Mouse (Mus musculus) liver, embryonic 11.5 days (tissue): ENCODE measurements around the gene Pitpnc1. TPM values are rescaled to one million over a fixed set of nuclear protein-coding genes. Genes with fewer than 3 reads are reported as not detected.
A peak's percentile ranks its signal among the peaks of the same experiment; 100 is the strongest.

Experiments
- ATAC-seq: fragments of 200-750 bp; cut with Nextera tagmentation; replicated peaks from 2 replicates; pipeline ENCODE4 v1.8.0; 2017; ENCODE audit warnings: moderate number of reproducible peaks, mild to moderate bottlenecking, moderate TSS enrichment, moderate library complexity; ENCODE audit not compliant: low FRiP score
- DNase-seq: peaks from one replicate; pipeline ENCODE4 v3.0.0-alpha.2; 2017; ENCODE audit warnings: low spot score
- H3K27ac ChIP-seq: fragments of 300-500 bp; sonication (generic); 2 replicates; pipeline ENCODE4 v1.5.1; 2014; ENCODE audit warnings: mild to moderate bottlenecking, low read depth, low read length, control low read depth
- H3K27me3 ChIP-seq: fragments of 300-500 bp; sonication (generic); replicated peaks from 2 replicates; pipeline ENCODE4 v1.6.1; 2014; ENCODE audit warnings: low read length, mixed read lengths; ENCODE audit not compliant: control insufficient read depth, insufficient read depth
- H3K36me3 ChIP-seq: fragments of 300-500 bp; sonication (generic); 2 replicates; pipeline ENCODE4 v1.6.1; 2014; ENCODE audit warnings: mild to moderate bottlenecking, low read length, moderate library complexity, mixed read lengths; ENCODE audit not compliant: control insufficient read depth, insufficient read depth
- H3K4me1 ChIP-seq: fragments of 300-500 bp; sonication (generic); replicated peaks from 2 replicates; pipeline ENCODE4 v1.6.1; 2014; ENCODE audit warnings: low read length, mixed read lengths; ENCODE audit not compliant: control insufficient read depth, insufficient read depth
- H3K4me2 ChIP-seq: fragments of 300-500 bp; sonication (generic); 2 replicates; pipeline ENCODE4 v1.6.1; 2014; ENCODE audit warnings: mild to moderate bottlenecking, control low read depth, moderate library complexity
- H3K4me3 ChIP-seq: fragments of 300-500 bp; sonication (generic); 2 replicates; pipeline ENCODE4 v1.5.1; 2014; ENCODE audit warnings: low read depth, low read length, control low read depth
- H3K9ac ChIP-seq: fragments of 300-500 bp; sonication (generic); 2 replicates; pipeline ENCODE4 v1.6.1; 2014; ENCODE audit warnings: low read depth, low read length, control low read depth
- H3K9me3 ChIP-seq: fragments of 300-500 bp; sonication (generic); 2 replicates; pipeline ENCODE4 v1.6.1; 2016; ENCODE audit warnings: low read length, inconsistent platforms, mixed read lengths; ENCODE audit not compliant: control insufficient read depth
- WGBS: fragments of 180-500 bp; shearing (Covaris S2); extraction: QIAGEN DNeasy Blood & Tissue Kit; methylation state at CpG from one replicate; pipeline ENCODE4 v1.1.7; 2014; 5-methylcytosine and 5-hydroxymethylcytosine counted together
- polyA plus RNA-seq: library from polyadenylated mRNA; unstranded; fragments of >200 nt; fragmentation: Nextera tagmentation; extraction: Ambion mirVana; gene quantifications from 2 replicates; pipeline ENCODE4 v1.2.1, GENCODE M21; 2014

Gene Pitpnc1
- polyA plus RNA-seq, 1 experiment from 2014 or later = 19.2 TPM

DNA sequence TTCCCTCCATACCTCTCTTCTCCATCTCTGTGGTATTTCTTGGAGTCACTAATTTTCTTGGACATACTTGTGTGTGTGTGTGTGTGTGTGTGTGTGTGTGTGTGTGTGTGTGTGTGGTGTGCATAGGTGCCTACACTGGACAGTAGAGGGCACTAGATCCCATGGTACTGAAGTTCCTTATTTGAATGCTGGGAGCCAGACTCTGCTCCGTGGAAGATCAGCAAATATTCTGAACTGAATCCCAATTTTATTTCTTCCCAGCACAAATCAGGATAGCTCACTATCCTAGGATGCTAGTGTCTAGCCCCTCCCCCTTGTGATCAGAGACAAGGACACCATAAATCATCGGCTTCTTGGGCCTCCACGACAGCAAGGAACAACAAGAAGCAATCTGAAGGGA is 148.7 kb downstream of the Pitpnc1 start:
- 85% methylated on average over 3 of the region's 3 CpGs for WGBS
- peaks cover 3% of the 10 kb centered on the region; the same call in 1 of the 2 replicates for H3K9me3 ChIP-seq
- H3K4me1 ChIP-seq = peaks cover 6% of the 10 kb centered on the region
- H3K27ac ChIP-seq = no peak overlapping the region
- no peak overlapping the region for H3K4me2 ChIP-seq
- DNase-seq (no peak), ATAC-seq (no peak)
- 0 out of 2 replicates have a peak, but pooled peaks cover 3% of the 10 kb centered on the region for H3K36me3 ChIP-seq
- H3K4me3 ChIP-seq = no peak overlapping the region
- H3K9ac ChIP-seq = no peak overlapping the region
- H3K27me3 ChIP-seq = no peaks in the 10 kb centered on the region

GRCm38 (mm10) chr11:107319861-107320260 is 150.6 kb downstream of the Pitpnc1 start:
- WGBS = 63% methylated on average over 10 of the region's 10 CpGs
- no peak for ATAC-seq

DNA sequence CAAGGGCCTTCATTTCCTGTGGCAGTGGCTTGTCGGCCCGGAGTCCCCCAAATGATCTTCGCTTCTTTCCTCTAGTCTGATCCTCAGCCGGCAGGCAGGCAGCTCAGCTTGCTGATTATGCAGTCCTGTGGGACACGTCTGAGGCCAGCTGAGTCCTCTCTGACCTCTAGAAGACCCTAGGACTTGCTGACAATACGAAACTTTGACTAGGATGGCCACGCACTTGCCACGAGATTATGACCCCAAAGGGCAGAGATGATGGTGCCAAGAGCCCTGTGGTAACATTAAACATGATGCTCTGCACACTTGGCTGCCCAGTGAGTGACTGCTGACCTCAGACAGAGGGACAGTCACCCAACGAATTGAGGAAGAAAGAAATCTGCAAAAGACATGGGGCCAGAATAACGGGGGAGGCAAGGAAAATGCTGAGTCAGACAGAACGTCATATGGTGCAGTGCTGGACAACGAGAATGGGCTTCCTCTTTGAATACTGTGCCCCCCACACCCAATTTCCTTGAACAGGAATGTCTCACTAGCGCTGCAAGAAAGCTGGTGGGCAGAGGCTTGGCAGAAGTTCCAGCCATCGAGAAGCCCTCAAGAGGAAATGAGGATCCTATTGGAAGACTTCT is 152.7 kb downstream of the Pitpnc1 start:
- Histone ChIP-seq H3K36me3 (0 out of 2 replicates have a peak, but pooled peaks cover 3% of the 10 kb centered on the region), H3K4me1 (peaks cover 6% of the 10 kb centered on the region), H3K9ac (no peak overlapping the region), H3K27me3 (no peaks in the 10 kb centered on the region), H3K4me2 (no peak overlapping the region), H3K27ac (no peak overlapping the region), H3K9me3 (peaks cover 3% of the 10 kb centered on the region; the same call in 1 of the 2 replicates), H3K4me3 (no peak overlapping the region)
- ATAC-seq = no peak
- WGBS = 62% methylated on average over 14 of the region's 14 CpGs
- no peak for DNase-seq

More at GRCm38 (mm10) chr11:107319861-107320260, 150.6 kb downstream of the Pitpnc1 start:
- Histone ChIP-seq H3K27me3 (no peaks in the 10 kb centered on the region), H3K36me3 (0 out of 2 replicates have a peak, but pooled peaks cover 3% of the 10 kb centered on the region), H3K9ac (no peak overlapping the region), H3K27ac (no peak overlapping the region), H3K9me3 (peaks cover 3% of the 10 kb centered on the region; the same call in 1 of the 2 replicates), H3K4me2 (no peak overlapping the region), H3K4me1 (peaks cover 6% of the 10 kb centered on the region), H3K4me3 (no peak overlapping the region)
- DNase-seq = no peak

DNA sequence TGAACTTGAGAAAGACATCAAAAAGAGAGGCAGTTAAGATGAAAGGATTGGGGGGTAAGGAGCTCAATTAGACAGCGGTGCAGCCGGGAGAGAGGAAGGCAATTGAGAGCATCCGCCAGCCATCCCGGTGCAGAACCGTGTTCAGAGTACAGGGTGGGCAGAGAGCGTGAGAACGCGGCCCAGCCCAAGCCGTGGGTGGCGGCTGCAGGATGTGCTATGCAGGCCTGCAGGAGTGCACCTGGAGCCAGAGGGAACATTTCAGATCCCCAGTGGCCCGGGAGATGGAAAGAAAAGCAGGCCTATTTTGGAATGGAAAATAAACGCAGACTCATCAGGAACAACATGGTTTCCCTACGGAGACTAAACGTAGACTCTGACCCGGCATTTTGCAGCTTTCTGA is 155.0 kb downstream of the Pitpnc1 start:
- Histone ChIP-seq H3K4me3 (no peak overlapping the region), H3K4me2 (no peak overlapping the region), H3K9ac (no peak overlapping the region), H3K9me3 (no peaks in the 10 kb centered on the region), H3K27me3 (no peaks in the 10 kb centered on the region), H3K36me3 (no peaks in the 10 kb centered on the region), H3K27ac (no peak overlapping the region), H3K4me1 (peaks cover 6% of the 10 kb centered on the region)
- DNase-seq (no peak), ATAC-seq (no peak)
- WGBS = 92% methylated on average over 15 of the region's 15 CpGs

- Histone ChIP-seq H3K9ac (no peak overlapping the region), H3K27ac (no peak overlapping the region), H3K4me3 (no peak overlapping the region), H3K9me3 (no peaks in the 10 kb centered on the region), H3K4me2 (no peak overlapping the region), H3K4me1 (no peaks in the 10 kb centered on the region), H3K36me3 (no peaks in the 10 kb centered on the region; the same call in 1 of the 2 replicates), H3K27me3 (no peaks in the 10 kb centered on the region)
- 71% methylated on average over 20 of the region's 20 CpGs for WGBS
- DNase-seq (no peak), ATAC-seq (peak; percentile 51; the same call in 1 of the 2 replicates)
Measured at GRCm38 (mm10) chr11:107310338-107311121, 160.0 kb downstream of the Pitpnc1 start.

DNA sequence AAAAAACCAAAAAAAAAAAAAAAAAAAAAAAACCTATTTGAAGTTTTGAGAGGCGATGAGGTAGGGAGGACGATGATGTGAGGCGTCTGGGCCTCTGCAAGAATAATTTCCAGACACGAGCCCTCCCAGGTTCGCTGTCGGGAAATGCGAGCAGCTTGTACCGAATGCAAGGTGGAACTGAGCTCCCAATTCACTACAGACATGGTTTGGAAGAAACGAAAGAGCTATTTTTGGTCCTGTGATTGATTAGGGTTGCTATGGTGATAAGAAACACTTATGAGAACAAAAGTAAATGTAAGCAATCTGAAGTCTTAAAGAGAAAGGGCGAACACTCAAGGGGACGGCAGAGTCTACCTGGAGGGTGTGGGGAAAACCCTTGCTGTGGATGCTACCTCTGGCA is 164.3 kb downstream of the Pitpnc1 start:
- DNase-seq (no peak), ATAC-seq (no peak)
- Histone ChIP-seq H3K27ac (no peak overlapping the region), H3K4me2 (no peak overlapping the region), H3K36me3 (no peaks in the 10 kb centered on the region; the same call in 1 of the 2 replicates), H3K9me3 (no peaks in the 10 kb centered on the region), H3K27me3 (no peaks in the 10 kb centered on the region), H3K4me1 (no peaks in the 10 kb centered on the region), H3K4me3 (no peak overlapping the region), H3K9ac (no peak overlapping the region)
- WGBS = 87% methylated on average over 11 of the region's 11 CpGs

DNA sequence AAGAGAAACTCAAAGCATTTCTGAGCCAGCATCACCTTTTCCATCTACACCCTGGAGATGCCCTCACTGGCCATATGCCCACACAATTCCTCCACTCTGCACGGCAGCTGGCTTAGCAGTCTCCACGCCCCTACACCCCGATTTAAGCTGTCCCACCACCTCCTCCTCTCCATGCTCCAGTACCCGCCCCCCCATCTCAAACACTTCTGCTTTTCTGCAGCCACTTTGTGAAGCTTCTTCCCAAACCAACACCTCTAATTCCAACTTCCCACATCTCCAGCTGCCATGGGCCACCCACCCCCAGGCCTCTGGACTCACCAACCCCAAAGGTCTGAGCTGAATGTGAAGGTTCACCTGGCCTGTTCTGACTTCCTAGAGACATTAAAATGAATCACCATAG is 168.4 kb downstream of the Pitpnc1 start:
- Histone ChIP-seq H3K4me1 (no peaks in the 10 kb centered on the region), H3K9me3 (0 out of 2 replicates have a peak, but pooled peaks cover 4% of the 10 kb centered on the region), H3K36me3 (no peaks in the 10 kb centered on the region; the same call in 1 of the 2 replicates), H3K27ac (no peak overlapping the region), H3K4me2 (no peak overlapping the region), H3K9ac (no peak overlapping the region), H3K4me3 (no peak overlapping the region), H3K27me3 (no peaks in the 10 kb centered on the region)
- ATAC-seq (no peak), DNase-seq (no peak)
- 91% methylated on average over 4 of the region's 4 CpGs for WGBS

DNA sequence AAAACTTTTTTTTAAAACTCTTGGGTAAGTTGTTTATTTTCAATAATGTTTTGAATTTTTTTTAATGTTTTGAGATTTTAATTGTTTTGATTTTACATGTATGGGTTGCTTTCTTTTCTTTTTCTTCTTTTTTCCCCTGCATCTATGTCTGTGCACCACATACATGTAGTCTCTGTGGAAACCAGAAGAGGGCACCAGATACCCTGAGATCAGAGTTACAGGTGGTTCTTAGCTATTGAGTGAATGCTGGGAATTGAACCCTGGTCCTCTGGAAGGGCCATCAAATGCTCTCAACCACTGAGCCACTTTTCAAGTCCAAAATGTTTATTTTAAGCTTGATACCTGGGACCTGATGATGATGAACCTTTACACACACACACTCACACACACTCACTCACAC is 170.3 kb downstream of the Pitpnc1 start:
- H3K36me3 ChIP-seq = no peaks in the 10 kb centered on the region; the same call in 1 of the 2 replicates
- no peaks in the 10 kb centered on the region for H3K4me1 ChIP-seq
- 0 out of 2 replicates have a peak, but pooled peaks cover 4% of the 10 kb centered on the region for H3K9me3 ChIP-seq
- DNase-seq (no peak), ATAC-seq (no peak)
- H3K27me3 ChIP-seq = no peaks in the 10 kb centered on the region
- no peak overlapping the region for H3K27ac ChIP-seq
- H3K4me2 ChIP-seq = no peak overlapping the region
- no peak overlapping the region for H3K9ac ChIP-seq
- H3K4me3 ChIP-seq = no peak overlapping the region
